Mouse (Mus musculus) liver, postnatal 0 days (tissue): Measurements from ENCODE around the gene Mfsd4b4.

Source experiments
- CTCF ChIP-seq: sonication (generic); IDR thresholded peaks from 2 replicates; pipeline ENCODE4 v1.5.1; 2016; ENCODE audit warnings: antibody characterized with exemption, low read depth
- EP300 ChIP-seq: IDR thresholded peaks from 2 replicates; pipeline ENCODE4 v1.6.1; 2016; ENCODE audit warnings: antibody characterized with exemption, low read depth, mild to moderate bottlenecking

- TF ChIP-seq CTCF (no peak), EP300 (no peak)
Measured at GRCm38 (mm10) chr10:39904191-39904590, 5.2 kb upstream of the Mfsd4b4 start.
